22 mouse cellular contexts compared by ENCODE assay signal in genomic region chr3:148048247-148048646, GRCm38 (mm10).
DNase-seq lines count a peak whose midpoint lies in the region; ATAC-seq and TF ChIP-seq lines count a peak whose summit lies in the region.
"Had no signal": no experiment of that assay in that cellular context is flagged by ENCODE, and none has a peak within 500 bp of the region (broad histone marks: within the 10 kb centered on the region; RNA-seq: fewer than 3 reads in every experiment).

No protein-coding gene starts in this region.

- intact Hi-C loops in heart, postnatal 36 days (cut with DNase I): no loop called here

- H3K4me3 ChIP-seq in midbrain, embryonic 11.5 days (ENCODE audit: low read depth, low read length): no peak overlapping the region
- H3K4me3 ChIP-seq in midbrain, embryonic 13.5 days (replicated peaks): no peak overlapping the region
- no peak overlapping the region for H3K4me3 ChIP-seq in intestine, embryonic 15.5 days (replicated peaks)
- H3K4me3 ChIP-seq in intestine, embryonic 16.5 days (ENCODE audit: low read length): no peak overlapping the region
- H3K4me3 ChIP-seq in intestine, postnatal 0 days (ENCODE audit: low read depth, low read length): no peak overlapping the region

- H3K9ac ChIP-seq in midbrain, embryonic 11.5 days (ENCODE audit: low read length): no peak overlapping the region
- H3K9ac ChIP-seq in midbrain, embryonic 13.5 days (replicated peaks): no peak overlapping the region
- no peak overlapping the region for H3K9ac ChIP-seq in intestine, embryonic 15.5 days
- H3K9ac ChIP-seq in intestine, embryonic 16.5 days (ENCODE audit: low read depth, low read length): no peak overlapping the region
- H3K9ac ChIP-seq in intestine, postnatal 0 days (ENCODE audit: low read depth, low read length): no peak overlapping the region

- DNase-seq in midbrain, embryonic 11.5 days (ENCODE audit: low spot score, missing footprints): peak; percentile 57
- no peak for DNase-seq in heart, postnatal 36 days
- DNase-seq in layer of hippocampus, adult 8-10 months (ENCODE audit: low spot score in 2 of 2): no peak
- DNase-seq in gastrocnemius, postnatal 4 days (ENCODE audit: low spot score in 2 of 2): no peak
- DNase-seq: adrenal gland, adult 2 months; adrenal gland, adult 8-10 months; adrenal gland, postnatal 10 days; adrenal gland, postnatal 14 days; adrenal gland, postnatal 25 days; adrenal gland, postnatal 36 days; B cell, adult 2 months; cerebellum, adult 11 months; cerebellum, adult 11-12 months had no signal

- no peaks in the 10 kb centered on the region for H3K36me3 ChIP-seq in midbrain, embryonic 11.5 days (ENCODE audit: control insufficient read depth, insufficient read depth, low read length)
- H3K36me3 ChIP-seq in midbrain, embryonic 13.5 days: no peaks in the 10 kb centered on the region
- H3K36me3 ChIP-seq in intestine, embryonic 15.5 days: no peaks in the 10 kb centered on the region
- no peaks in the 10 kb centered on the region for H3K36me3 ChIP-seq in intestine, embryonic 16.5 days (ENCODE audit: control insufficient read depth, insufficient read depth, low read length)
- H3K36me3 ChIP-seq in intestine, postnatal 0 days (ENCODE audit: control insufficient read depth, insufficient read depth): no peaks in the 10 kb centered on the region
- H3K36me3 ChIP-seq: G1E had no signal

- no peak for ATAC-seq in midbrain, embryonic 11.5 days (ENCODE audit: low FRiP score)
- no peak for ATAC-seq in midbrain, embryonic 13.5 days
- ATAC-seq in intestine, embryonic 15.5 days: peak; percentile 59; the same call in 1 of the 2 replicates
- ATAC-seq in intestine, embryonic 16.5 days: peak; percentile 83
- ATAC-seq in intestine, postnatal 0 days: peak; percentile 57; the same call in 1 of the 2 replicates
- ATAC-seq: activated CD4-positive, CD25-positive, alpha-beta regulatory T cell, adult 4 months; CD4-positive, CD25-positive, alpha-beta regulatory T cell, adult 4 months; Patski had no signal

- H3K9me3 ChIP-seq in midbrain, embryonic 11.5 days (ENCODE audit: control insufficient read depth, low read length): no peaks in the 10 kb centered on the region
- no peaks in the 10 kb centered on the region for H3K9me3 ChIP-seq in midbrain, embryonic 13.5 days
- H3K9me3 ChIP-seq in intestine, embryonic 15.5 days: no peaks in the 10 kb centered on the region
- H3K9me3 ChIP-seq in intestine, embryonic 16.5 days (ENCODE audit: control insufficient read depth, low read length): no peaks in the 10 kb centered on the region
- H3K9me3 ChIP-seq in intestine, postnatal 0 days (ENCODE audit: control insufficient read depth): no peaks in the 10 kb centered on the region

- WGBS in midbrain, embryonic 11.5 days: 88% methylated on average over 2 of the region's 2 CpGs
- 87% methylated on average over 2 of the region's 2 CpGs for WGBS in midbrain, embryonic 13.5 days
- WGBS in intestine, embryonic 15.5 days: 77% methylated on average over 2 of the region's 2 CpGs
- WGBS in intestine, embryonic 16.5 days: 66% methylated on average over 2 of the region's 2 CpGs
- WGBS in intestine, postnatal 0 days: 61% methylated on average over 2 of the region's 2 CpGs

- no peak overlapping the region for H3K4me2 ChIP-seq in midbrain, embryonic 11.5 days
- H3K4me2 ChIP-seq in midbrain, embryonic 13.5 days (replicated peaks): no peak overlapping the region
- no peak overlapping the region for H3K4me2 ChIP-seq in intestine, embryonic 15.5 days (replicated peaks)
- H3K4me2 ChIP-seq in intestine, embryonic 16.5 days (ENCODE audit: low read depth, low read length): no peak overlapping the region
- no peak overlapping the region for H3K4me2 ChIP-seq in intestine, postnatal 0 days (replicated peaks; ENCODE audit: low read depth)

- H3K27ac ChIP-seq in midbrain, embryonic 11.5 days (ENCODE audit: low read depth, low read length): no peak overlapping the region
- no peak overlapping the region for H3K27ac ChIP-seq in midbrain, embryonic 13.5 days
- no peak overlapping the region for H3K27ac ChIP-seq in intestine, embryonic 15.5 days
- no peak overlapping the region for H3K27ac ChIP-seq in intestine, embryonic 16.5 days (ENCODE audit: low read length)
- H3K27ac ChIP-seq in intestine, postnatal 0 days (ENCODE audit: low read depth, low read length): no peak overlapping the region

- TF ChIP-seq CTCF in intestine, postnatal 0 days (IDR thresholded peaks at IDR 0.05; ENCODE audit: low read depth): no peak

- H3K27me3 ChIP-seq in midbrain, embryonic 11.5 days (ENCODE audit: control insufficient read depth, insufficient read depth, low read length): no peaks in the 10 kb centered on the region
- H3K27me3 ChIP-seq in midbrain, embryonic 13.5 days: no peaks in the 10 kb centered on the region
- no peaks in the 10 kb centered on the region for H3K27me3 ChIP-seq in intestine, embryonic 15.5 days (replicated peaks)
- H3K27me3 ChIP-seq in intestine, embryonic 16.5 days (replicated peaks; ENCODE audit: control insufficient read depth, insufficient read depth, low read length): no peaks in the 10 kb centered on the region
- no peaks in the 10 kb centered on the region for H3K27me3 ChIP-seq in intestine, postnatal 0 days (replicated peaks; ENCODE audit: control insufficient read depth, insufficient read depth, low read length)
- H3K27me3 ChIP-seq: CH12.LX, Patski had no signal

- no peaks in the 10 kb centered on the region for H3K4me1 ChIP-seq in midbrain, embryonic 11.5 days (ENCODE audit: control insufficient read depth, insufficient read depth, low read length)
- H3K4me1 ChIP-seq in midbrain, embryonic 13.5 days (replicated peaks): no peaks in the 10 kb centered on the region
- H3K4me1 ChIP-seq in intestine, embryonic 15.5 days (replicated peaks): no peaks in the 10 kb centered on the region
- no peaks in the 10 kb centered on the region for H3K4me1 ChIP-seq in intestine, embryonic 16.5 days (ENCODE audit: control insufficient read depth, insufficient read depth, low read length)
- H3K4me1 ChIP-seq in intestine, postnatal 0 days (replicated peaks; ENCODE audit: control insufficient read depth, insufficient read depth, low read length): no peaks in the 10 kb centered on the region

Comparison
In these comparisons a context has a peak if more than half of its experiments do, and no peak if none do; other contexts are left out.
1. ATAC-seq: peak in intestine, embryonic 15.5 days (single experiment), intestine, embryonic 16.5 days (single experiment) and intestine, postnatal 0 days (single experiment); none in midbrain, embryonic 11.5 days (single experiment) and midbrain, embryonic 13.5 days (single experiment).